Mouse (Mus musculus): ENCODE measurements around the gene Pou2f1.

Gene Pou2f1

DNA sequence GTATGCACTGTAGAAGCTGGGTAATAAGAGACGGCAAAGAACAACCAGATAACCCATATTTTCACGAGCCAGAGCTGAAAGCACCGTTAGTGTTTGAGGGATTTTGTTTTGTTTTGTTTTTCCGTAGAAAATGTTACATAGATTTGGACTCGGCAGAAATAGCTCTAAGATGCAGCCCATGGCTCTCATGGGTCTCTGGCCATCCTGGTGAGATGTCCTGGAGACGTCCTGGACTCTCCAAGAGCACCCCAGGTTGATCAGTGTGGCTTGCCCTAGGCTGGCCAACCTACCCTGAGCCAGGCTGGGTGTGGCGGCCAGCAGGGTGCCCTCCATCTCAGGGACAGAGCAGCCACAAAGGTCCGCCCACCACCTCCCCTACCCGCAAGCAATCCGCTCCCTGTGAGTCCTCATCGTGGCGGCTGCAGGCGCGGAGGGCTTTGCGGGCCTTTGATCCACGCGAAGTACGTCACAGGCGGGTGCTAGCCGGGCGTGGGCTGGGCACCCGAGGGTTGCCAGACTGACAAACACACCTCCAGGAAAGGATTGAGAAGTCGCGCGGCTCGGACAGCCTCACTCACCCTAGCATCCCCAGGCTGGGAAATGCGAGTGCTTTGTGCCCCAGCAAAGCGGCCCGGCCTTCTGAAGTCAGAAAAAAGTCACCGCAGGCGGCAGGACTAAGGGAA, 161.8 kb downstream of the Pou2f1 start:
- DNase-seq, result no peak

DNA sequence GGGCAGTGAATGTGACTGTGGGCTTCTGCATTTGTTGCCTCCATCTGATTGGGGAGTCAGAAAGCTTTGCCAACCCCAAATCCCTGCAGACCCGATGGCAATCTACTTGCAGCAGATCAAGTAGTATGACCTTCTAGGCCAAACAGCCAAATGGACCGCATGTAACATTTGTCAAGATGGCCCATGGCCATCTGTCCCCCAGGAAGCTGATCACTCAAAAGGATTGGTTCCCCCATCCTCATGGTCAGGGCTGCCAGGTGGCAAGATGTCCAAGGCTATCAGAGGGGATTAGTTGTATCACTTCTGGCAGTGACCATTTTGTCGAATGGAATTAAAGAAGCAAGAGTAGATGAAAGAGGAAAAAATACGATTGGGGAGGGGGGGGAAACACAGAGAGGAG, 163.3 kb downstream of the Pou2f1 start:
- no peak for DNase-seq

DNA sequence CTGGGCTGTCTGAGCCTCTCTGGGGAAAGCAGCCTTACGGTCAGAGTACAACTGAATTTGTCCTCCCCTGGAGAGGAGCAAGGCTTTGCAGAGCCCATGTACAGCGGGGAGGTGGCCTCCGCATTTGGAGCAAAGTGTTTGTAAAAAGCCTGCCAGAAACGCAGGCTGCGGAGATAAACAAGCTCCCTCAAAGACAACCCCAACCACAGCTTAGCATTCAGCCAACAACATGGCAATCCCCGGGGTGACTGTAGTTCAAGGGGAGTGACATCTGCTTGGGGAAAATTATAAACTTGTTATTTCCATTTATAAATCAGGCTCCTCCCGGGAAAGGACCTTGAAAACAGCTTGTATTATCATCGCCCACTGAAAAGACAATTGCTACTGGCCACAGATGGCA, 164.9 kb downstream of the Pou2f1 start:
- DNase-seq, result no peak

DNA sequence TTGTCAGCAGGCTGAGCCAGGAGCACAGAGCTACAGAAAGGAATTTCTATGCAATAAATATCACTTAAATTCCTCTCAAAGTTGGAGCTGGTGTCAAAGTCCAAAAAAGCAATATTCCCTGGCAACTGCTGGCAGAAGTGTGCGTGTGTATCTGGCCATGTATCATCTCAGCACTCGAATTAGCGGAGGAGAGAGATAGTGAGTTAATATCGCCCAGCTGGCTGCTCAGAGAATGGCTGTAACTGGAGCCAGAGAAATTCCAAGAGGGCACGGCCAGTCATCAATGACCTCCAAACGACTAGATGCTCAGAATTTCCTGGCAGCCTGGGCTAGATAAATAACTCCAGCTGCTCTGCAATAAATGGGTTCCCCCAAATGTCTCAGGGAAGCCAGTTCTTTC, 166.0 kb downstream of the Pou2f1 start:
- no peak for DNase-seq

DNA sequence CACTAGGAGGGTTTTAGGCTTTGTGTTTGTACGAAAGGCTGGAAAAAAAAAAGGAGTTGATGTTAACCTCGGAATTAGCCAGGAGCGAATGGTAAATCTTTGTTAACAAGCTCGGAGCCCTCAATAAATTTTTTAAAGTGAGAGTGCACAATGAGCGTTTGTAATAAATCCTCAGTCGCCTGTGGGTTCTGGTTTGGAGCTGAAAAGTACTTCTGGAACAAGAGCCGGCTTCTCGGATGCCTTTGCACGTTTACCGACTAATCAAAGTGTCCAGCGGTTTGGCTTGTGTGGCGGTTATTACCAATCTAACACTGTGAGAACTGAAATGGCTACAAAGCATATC, 167.9 kb downstream of the Pou2f1 start:
- no peak for DNase-seq

DNA sequence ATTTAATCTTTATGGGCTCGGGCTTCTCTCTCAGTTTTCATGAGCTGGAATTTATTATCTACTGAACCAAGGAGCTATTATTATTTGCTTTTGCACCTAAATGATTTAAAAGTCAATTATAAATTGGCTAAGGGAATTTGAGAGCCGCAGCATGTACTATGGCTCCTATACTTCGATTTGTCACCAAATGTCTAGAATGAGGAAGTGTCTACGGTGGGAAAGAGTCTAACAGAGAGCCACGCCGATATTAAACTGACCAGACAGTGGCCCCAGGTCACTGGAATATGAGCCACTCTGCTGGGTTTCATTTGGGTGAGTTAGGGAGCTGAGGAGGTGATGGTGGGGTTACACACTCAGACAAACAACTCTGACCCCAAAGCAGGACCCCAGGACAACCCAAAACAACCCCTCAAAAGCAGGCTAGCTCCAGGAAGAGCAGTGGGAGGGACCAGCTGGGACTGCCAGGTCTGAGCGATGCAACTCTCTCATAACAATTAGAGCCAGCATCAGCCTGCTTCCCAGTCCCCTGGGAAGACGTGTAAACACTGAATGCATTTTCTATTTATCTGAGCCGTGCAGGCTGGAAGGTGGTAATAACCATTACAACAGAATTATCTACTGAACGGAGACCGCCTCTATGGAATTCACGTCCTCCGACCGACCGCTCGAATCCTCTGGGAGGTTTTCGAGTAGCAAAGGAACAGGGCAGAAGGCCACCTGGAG, 168.4 kb downstream of the Pou2f1 start:
- no peak for DNase-seq

DNA sequence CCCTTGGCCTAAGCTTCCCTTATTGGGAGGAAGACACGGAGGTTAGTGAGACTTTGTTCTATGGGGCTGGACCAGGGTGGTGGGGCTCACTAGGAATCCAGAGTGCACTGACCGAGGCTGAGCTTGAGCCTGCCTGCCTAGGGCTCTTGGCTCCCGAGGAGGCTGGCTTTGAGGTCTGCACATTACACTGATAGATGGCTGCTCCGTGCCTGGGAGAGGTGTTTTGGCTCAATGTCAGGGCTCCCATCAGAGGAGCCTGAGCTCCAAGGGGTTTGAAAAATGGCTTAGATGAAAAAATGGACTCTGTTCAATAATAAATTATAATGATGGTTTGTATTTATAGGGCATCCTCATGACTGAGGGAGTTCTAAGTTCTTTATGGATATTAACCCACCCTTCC, 169.2 kb downstream of the Pou2f1 start:
- DNase-seq, result no peak

DNA sequence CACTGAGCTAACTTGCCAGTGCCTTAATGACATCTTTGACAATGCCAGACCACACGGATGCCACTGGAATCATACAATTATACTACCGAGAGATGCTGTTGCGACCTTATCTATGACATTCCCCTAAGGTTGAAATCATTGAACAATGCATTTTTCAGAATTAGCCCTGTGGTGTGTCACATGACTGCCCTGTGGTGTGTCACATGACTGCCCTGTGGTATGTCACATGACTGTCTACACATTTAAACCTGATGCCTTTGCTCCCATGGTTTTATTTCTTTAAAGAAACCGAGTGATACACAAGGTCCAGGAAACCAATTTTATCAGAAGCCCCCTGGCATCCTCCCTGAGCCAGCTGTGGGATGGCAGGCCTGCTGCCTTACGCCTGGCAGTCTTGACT, 172.6 kb downstream of the Pou2f1 start:
- DNase-seq, result no peak

DNA sequence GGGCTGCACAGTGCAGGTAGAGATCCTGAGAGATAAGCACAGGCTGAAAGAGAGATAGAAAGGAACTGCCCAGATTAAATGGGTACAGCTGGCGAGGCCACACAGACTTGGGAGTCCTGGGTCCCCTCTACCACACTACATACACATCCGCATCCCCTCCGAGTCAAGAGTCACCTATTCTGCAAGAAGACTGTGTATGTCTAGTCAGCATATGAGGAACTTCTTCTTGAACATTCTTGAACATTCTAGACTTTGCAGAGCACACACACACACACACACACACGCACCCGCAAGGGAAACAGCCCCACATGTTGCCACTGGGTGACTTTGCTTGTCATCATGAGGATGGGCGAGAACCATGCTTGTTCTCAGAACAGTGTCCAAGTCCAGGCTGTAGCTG, 173.9 kb downstream of the Pou2f1 start:
- no peak for DNase-seq

DNA sequence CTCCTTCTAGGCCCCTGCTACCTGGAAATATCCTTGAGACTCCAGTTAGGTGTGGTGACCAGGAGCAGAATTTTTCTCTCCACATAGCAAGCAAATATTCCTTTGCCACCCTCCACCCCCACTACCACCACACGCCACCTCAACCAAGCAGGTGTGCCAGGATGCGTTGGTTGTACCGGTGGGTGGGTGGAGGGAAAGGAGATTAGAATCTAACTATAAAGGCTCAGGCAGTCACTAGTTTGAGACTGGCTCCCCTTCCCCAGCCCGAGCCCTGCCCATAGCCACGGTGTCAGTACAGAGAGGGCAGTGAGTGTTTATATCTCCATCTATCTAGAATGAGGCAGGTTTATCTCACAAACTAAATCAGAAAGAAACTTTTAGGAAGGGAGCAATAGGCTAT, 174.3 kb downstream of the Pou2f1 start:
- no peak for DNase-seq

DNA sequence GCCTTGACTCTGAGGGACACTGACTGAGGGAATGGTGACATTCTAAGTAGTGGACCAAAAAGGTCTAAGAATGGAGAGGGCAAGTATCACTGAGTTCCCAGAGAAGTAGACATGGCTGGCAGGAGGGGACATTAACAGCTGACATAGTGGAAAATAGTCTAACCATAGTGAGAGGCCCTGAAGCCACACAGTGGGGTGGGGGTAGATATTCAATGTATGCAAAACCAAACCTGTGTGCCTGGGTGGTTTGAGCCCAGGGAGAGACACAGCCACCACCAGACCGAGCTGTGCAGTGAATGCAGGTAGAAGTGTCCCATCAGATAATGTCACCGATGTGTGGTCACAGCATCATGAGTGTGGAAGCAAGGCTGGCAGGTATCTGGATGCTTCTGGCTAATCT, 180.4 kb downstream of the Pou2f1 start:
- DNase-seq, result no peak

DNA sequence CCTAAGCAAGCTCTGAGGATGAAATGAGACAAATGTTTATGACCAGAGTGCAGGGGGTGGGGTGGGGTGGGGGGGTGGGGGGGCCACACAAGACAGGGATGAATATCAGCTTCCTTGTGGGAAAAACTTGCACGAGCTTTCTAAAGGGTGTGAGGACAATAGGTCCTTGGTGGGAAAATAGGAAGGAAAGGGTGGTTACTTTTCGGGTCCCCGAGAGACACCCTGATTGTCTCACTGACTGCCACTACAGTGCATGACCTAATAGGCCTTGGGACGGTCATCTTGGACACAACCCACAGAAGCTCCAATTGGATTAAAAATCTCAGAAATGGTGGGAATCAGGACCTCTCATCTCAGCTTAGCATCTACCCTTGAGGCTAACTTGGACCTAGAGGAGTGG, 183.3 kb downstream of the Pou2f1 start:
- no peak for DNase-seq

DNA sequence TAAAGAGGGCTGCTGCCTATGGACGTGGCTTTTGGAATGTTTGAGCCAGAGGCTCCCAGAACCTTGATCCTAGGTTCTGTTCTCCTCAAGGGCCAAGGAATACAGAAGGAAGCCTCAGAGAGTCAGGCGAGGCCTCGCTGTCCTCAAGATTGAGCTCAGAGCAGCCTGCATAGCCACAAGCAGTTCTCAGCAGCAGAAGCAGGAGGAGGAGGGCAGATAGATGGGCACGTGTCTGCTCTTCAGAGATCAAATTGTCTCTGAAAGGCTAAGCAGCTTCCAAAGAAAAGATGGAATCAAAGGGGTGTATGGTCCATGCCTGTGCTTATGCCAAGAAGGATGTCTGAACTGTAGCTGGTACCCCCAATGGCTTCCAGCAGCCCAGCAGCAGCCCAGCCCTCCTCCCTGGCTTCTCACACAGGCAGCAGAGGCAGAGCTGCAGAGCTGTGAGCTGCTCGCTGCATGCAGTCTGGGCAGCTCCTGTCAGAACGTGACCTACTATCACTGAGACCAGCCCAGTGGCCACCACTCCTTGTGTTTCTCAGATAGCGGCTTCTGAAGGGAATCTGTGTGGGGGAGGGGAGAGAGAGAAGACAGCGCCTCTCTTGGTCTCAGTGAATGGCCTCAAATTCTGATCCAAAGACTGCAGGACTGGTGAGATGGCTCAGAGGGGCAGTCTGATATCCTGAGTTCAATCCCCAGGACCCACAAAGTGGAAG, 184.2 kb downstream of the Pou2f1 start:
- no peak for DNase-seq

DNA sequence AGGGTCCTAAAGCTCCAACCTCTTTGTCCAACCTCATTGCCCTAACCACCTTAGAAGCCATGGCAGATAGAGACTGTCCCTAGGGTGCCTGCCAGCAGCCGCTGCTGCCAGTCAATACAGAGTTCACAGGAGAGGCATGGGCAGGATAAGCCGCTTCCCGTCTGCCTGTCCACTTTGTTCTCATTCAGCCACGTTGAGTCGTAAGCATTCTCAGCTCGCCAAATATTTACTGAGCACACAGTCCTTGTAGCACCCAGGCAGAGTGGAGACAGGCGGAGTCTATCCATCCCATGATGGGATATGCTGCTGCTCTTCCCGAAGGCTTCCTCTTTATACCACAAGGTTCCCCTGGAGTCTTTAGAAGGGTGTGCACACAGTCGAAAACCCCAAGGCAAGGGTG, 185.2 kb downstream of the Pou2f1 start:
- DNase-seq, result no peak

DNA sequence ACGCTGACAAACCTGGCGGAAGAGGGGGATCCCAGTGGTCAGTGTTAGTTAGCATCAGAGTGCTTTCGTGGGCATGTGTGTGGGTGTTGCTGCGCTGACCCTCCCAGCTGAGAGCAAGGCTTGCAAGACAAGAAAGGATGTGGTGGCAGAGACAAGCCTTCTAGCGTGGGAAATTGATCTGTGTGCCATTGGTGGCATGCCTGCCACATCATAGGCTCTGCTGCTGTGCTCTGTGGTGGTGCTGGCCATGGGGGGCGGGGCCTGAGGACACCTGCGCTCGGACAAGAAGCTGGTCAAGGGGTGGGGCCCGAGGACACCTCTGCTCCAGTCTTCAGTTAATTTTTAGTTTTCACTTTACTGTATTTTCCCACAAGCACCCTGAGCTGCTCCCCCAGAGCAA, 186.1 kb downstream of the Pou2f1 start:
- no peak for DNase-seq
